Mouse (Mus musculus) lung, postnatal 10 days (tissue): Measurements from ENCODE around the gene Antxrl.

Source experiments
- DNase-seq: peaks from one replicate; pipeline ENCODE4 v3.0.0; 2021

The Antxrl gene

GRCm38 (mm10) chr14:34052516-34052915 is at the start of gene Antxrl:
Gene Antxrl (plus strand): TSS chr14:34052707.
- no peak for DNase-seq

- no peak for DNase-seq
Measured at GRCm38 (mm10) chr14:34015063-34015462, 37.4 kb upstream of the Antxrl start, which contains the start of gene Gm30083. Gene Gm30083 (minus strand): TSS chr14:34015182.

GRCm38 (mm10) chr14:34016381-34016780 is 36.1 kb upstream of the Antxrl start, which contains the start of gene Gm5460:
Gene Gm5460 (plus strand): TSS chr14:34016758.
- DNase-seq, result no peak

GRCm38 (mm10) chr14:34016938-34017337 is 35.6 kb upstream of the Antxrl start:
- no peak for DNase-seq

- DNase-seq, result no peak
Measured at GRCm38 (mm10) chr14:34026710-34027109, 25.8 kb upstream of the Antxrl start.

GRCm38 (mm10) chr14:34033841-34034610 is 18.5 kb upstream of the Antxrl start:
- DNase-seq, result no peak

GRCm38 (mm10) chr14:34041241-34041640 is 11.3 kb upstream of the Antxrl start:
- DNase-seq, result no peak

DNA sequence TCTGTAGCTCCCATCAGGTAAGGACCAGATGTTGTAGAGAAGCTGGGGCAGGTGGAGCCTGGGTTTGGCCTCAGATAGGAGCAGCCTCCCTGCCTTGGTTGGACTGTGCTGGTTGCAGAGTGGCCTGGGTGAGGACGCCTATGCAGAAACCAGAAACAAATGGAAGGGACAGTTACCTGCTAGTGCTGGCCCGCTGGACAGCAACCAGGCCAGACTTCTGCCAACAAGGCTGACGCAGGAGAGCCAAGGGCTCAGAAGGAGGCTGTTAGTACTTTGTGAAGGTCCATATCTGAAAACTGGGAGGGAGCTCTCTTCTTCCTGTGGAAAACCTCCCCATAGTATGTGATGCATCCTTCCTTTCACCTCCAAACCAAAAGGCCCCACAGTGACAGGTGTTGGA is 9.2 kb upstream of the Antxrl start:
- no peak for DNase-seq

DNA sequence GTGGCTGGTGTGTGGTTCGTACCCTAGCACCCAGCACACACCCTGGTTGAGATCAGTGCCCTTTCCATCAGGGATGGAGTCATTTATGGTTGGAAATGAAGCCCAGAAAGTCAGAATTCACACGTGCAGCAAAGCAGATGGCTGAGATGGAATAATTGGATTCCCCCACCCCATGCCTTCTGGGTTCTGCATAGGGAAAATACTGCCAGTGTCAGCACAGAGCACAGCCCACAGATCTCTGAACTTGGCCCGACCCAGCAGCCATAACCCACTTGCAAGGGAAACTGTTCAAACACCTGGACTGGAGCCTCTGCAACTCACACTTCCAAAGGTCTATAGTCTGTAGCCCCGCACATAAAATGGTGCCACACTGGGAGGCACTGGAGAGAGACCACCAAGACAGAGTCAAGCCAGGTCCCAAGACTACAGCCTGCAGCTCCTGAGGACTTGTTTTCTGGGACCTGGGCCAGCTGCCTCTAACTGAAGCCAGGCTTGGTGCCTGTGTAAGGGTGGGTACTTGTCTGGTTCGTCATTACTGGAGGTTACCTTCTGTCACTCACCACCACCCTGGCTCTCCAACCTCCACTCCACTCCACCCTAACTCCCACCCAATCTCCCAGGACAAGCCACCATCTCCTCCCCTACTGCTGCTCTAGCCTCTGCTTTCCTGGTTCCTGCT is 2.3 kb upstream of the Antxrl start:
- no peak for DNase-seq

DNA sequence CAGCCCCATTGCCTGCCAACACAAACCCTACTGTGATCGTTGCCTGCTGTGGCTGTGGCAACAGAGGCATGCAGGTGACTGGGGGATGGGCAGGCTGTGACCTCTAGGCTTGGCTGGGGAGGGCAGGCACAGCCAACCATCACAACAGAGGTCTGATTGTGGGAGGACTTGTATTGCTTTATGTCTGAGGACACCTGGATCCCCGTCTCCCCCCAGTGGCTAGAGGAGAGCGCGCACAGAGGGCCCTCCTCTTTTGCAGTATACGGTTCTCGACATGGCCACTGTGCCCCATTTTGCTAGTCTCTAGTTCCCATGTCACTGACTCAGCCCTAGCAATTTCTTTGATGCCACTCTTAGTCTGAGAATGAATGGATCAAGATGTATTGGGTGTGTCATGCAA is 19.2 kb downstream of the Antxrl start:
- no peak for DNase-seq

GRCm38 (mm10) chr14:34075346-34075745 is 22.8 kb downstream of the Antxrl start:
- peak; percentile 52 for DNase-seq

DNA sequence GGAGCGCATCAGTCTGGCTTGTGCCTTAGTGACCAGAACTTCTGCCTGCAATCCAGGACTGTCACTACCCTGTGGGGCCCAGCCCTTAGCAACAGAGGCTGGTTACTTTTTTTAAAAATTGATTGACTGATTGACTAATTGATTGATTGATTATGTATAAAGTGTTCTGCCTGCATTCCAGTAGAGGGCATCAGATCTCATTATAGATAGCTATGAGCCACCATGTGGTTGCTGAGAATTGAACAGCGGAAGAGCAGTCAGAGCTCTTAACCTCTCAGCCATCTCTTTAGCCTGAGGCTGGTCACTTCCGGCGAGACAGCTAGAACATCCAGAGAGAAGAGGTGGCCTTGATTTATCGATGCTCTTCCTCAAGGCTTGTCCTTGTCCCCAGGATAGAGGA is 24.7 kb downstream of the Antxrl start:
- DNase-seq, result no peak

- no peak for DNase-seq
Measured at GRCm38 (mm10) chr14:34078293-34078692, 25.8 kb downstream of the Antxrl start.

DNA sequence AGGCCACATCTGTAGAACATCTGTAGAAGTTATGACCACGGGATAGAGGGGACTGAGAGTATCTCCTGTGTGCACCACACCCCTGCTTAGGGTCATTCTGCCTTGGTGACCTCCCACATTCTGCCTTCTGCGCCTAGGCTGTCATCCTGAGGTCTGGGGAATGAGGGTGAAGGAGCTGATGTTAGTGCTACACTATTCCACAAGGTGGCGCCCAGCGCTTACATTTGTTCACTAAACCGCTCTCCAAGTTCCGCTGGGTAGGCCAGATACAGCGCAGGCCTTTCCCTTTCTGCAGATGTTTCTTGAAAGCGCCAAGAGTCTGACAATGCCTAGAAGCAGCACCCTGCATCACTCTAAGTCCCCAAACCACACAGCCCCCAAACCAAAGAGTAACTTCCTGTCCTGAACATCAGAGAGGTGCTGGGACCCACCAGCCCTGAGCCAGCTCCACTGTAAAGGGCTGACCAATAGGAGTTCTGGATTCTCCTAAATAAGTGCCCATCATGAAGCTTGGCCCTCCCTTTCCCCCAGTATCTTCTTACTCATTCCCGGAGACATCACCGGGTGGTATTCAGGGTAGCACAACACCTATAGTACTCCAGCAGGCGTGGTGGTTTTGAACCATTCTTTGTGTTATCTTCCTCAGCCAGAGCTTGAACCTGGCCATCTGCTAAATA is 28.0 kb downstream of the Antxrl start:
- peak; percentile 84 for DNase-seq

DNA sequence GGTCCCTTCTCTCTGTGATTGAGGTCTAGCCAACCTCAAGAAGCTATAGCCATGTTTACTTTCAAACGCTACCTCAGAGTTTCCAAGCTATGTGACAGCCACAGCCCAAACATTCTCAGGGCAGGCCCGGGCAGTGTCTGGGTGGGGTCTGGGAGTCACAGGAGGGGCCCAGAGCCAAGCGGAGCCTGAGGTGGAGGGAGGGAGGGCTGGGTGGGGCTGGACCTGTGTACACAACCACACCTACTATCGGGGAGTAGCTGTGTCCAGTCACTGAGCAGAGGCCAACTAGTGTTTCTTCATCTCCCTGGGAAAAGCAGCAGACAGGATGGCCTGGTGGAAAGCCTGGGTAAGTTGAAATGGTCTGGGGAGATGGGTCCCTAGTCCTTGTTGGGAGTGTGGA is 33.2 kb downstream of the Antxrl start, which contains the start of gene Anxa8:
Gene Anxa8, plus strand, starts transcription at position 251 of the 400 bp plus-strand sequence.
- peak; percentile 23 for DNase-seq

GRCm38 (mm10) chr14:34086806-34087205 is 34.3 kb downstream of the Antxrl start:
- DNase-seq, result no peak

DNA sequence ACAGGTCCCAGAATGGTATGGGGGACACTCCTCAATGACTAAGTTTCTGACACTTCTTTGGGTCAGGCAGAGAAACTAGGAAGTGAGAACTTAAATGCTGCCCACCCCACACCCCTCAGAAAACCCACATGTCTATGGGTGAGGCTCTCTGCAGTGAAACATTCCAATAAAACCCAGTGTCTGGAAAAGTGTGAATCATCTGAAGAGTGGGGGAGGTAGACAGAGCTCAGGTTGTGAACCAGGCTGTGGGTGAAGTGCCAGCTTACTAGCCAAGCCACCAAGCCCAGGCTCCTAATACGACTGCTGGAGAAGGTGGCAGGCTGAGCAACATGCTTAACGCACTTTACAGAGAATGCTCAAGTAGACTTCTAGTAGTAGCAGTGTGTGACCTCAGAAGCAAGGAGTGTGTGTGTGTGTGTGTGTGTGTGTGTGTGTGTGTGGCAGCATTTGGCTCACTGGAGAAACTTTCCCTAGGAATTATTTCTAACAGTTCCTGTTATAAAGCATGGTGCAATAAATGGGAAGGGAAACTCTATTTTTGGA is 35.4 kb downstream of the Antxrl start:
- peak; percentile 33 for DNase-seq

GRCm38 (mm10) chr14:34089796-34090195 is 37.3 kb downstream of the Antxrl start:
- DNase-seq, result no peak

DNA sequence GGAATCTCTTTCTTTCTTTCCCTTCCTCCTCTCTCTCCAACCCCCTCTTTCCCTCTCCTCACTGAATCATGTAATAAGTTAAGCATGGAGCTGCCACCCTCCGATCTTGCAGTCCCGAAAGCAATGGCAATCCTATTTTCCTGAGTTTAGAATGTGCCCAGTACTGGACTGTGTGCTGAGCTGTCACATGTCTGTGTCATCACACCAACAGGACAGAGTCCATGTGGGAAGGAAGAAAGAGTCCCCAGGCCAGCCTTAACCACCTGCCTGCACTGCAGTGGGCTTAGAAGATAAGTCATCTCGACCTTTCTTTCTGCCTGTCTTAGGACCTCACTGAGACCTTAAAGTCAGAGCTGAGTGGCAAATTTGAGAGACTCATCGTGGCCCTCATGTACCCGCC is 39.0 kb downstream of the Antxrl start:
- no peak for DNase-seq

DNA sequence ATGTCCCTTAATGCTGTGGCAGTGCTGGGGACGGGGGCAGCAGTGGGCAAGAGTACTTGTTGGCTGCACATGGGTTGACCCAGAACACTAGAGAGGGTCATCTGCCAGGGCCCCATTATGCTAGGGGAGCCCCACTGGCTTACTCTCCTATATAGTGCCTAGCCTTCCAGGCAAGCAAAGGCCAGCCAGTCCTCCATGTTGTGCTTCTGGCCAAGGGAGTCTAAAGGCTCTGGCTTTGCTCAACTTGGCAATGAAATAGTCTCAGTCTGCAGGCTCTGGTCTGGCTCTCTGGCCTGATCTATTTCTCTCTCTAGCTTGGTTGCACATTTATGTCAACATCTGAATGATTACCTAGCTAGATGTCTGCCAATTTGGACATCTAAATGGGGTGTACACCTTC is 40.3 kb downstream of the Antxrl start:
- no peak for DNase-seq

DNA sequence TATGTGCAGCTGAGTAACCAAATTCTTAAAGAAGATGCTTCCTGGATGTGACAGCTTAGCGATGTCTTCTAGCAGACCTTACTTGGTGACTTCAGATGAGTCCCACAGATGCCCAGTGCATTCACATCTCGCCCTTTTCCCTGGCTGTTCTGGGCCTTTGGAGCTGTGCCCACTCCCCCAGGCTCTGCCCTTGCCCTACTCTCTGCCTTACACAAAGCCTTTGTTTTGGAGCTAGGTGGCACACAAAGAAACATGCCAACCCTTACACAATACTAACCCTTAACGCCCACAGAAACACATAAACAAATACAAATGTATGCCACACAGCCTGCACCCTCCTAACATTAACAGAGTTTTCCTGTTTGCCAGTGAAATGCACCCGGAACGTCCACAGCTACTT is 43.7 kb downstream of the Antxrl start:
- no peak for DNase-seq

GRCm38 (mm10) chr14:34102601-34103000 is 50.1 kb downstream of the Antxrl start, which contains the start of gene A630023A22Rik:
Gene A630023A22Rik (minus strand): TSS chr14:34102754.
- no peak for DNase-seq

DNA sequence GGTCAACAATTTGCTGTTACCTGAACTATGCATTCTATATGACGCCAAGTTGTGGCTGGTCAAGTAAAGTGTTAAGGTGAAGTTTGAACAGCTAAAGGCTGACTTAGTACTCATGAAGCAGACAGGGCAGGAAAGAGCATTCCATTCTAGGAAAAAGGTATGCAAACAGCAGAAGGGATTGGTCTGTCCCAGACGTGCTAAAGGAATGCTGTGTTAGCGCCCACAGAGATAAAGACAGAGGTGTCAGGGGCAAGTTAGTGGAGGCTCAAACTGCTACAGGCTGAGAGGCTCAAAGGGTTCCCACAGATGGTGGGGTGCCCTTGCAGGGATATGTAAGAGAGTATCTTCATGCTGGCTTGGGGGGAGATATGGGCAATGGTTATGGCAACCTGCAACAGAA is 51.3 kb downstream of the Antxrl start:
- no peak for DNase-seq
